Mouse (Mus musculus) gastrocnemius, adult 2 months (tissue): ENCODE results near the gene Bmt2. TPM values are rescaled to one million over a fixed set of nuclear protein-coding genes. Genes with fewer than 3 reads are reported as not detected.
A peak's percentile ranks its signal among the peaks of the same experiment; 100 is the strongest.

Source experiments
- DNase-seq: peaks from one replicate; pipeline ENCODE4 v3.0.0; 2022
- H3K27ac ChIP-seq: fragments of 200-600 bp; 2 replicates; pipeline ENCODE4 v1.8.1; 2022; ENCODE audit warnings: mild to moderate bottlenecking
- H3K4me3 ChIP-seq: fragments of 200-600 bp; 2 replicates; pipeline ENCODE4 v1.8.1; 2022; ENCODE audit warnings: mild to moderate bottlenecking, moderate library complexity
- CTCF ChIP-seq: fragments of 200-600 bp; IDR thresholded peaks from 2 replicates; pipeline ENCODE4 v1.8.1; 2022; ENCODE audit warnings: antibody characterized with exemption, mild to moderate bottlenecking, moderate library complexity
- intact Hi-C: fragments of 180-260 bp; cut with DNase I; formaldehyde crosslinking; loops from one replicate; pipeline ENCODE4 v1.15.1; 2025
- total RNA-seq, 2 experiments: library from RNA; stranded (reverse); gene quantifications; 2 replicates each; pipeline ENCODE4 v1.2.3; 2021

Gene Bmt2
- total RNA-seq, 2 experiments from 2014 or later: 9.0 to 11.1 TPM

DNA sequence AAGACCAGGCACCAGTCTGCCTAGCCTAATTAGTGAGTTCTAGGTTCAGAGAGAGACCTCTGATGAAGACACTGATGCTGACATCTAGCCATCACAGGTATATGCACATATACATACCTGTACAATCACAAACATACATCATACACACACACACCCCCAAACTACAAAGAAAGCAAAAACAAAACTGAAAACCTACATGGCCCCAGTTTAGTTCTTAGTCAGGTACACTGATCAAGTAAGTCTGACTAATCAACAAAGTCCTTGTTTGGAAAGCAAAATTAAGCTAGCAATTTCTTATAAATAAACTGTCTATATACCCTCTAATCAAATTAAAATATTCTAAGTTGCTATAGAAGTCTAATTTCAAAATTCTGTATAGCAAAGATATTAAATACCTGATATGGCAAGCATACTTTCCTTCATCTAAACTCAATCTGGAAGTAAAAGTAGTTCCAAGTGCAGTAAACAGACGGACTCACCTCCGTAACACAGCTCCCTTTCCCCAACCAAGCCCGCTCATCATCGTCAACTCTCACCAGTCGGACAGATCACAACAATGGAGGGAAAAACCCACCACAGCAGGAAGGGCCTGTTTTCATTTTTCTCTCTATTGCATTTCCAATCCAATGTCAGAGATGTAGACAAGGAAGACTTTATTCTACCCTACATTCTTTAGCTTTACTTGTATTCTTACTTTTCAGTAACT is 3.0 kb downstream of the Bmt2 start:
- no peak overlapping the region for H3K4me3 ChIP-seq
- no peak for TF ChIP-seq CTCF
- DNase-seq: no peak
- no peak overlapping the region for H3K27ac ChIP-seq
- intact Hi-C loops: loop anchor here (5.0 kb wide), 1 partner anchor 198 kb away; the partner anchor contains the start of gene 2610001J05Rik

DNA sequence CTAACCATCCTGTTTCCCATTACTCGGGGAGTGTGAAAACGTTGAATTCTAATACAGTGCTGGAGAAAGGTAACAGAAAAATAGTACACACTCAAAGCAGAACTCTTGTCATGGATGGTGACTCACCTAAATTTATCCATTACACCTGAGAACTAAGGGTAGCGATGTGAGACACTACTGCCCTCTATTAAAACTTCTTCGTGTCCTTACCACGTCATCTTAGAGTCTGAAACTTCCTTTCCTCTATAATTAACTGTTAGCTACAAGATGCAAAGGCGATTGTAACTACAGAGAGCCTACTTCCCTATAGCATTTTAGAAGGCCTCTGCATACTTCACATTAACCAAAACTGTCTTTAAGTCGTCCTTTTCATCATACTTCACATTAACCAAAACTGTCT is 12.1 kb downstream of the Bmt2 start:
- Histone ChIP-seq H3K4me3 (no peak overlapping the region), H3K27ac (no peak overlapping the region)
- DNase-seq: no peak
- no peak for TF ChIP-seq CTCF
- intact Hi-C loops: no loop called here

DNA sequence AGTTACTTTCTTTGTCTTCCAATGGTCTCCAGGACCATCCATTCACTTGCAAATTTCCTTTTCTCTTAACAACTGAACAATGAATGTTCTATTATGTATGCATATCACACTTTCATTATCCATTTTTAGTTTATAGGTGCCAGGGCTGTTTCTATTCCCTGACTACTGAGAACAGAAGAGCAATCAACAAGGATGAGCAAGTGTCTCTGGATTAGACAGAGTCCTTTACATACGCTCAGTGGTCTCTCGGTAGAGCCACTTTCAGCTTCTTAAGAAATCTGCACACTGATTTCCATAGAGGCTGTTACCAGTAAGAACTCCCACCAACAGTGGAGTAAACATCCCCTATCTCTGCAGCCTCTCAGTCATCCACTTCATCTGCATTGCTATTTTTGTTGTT is 19.8 kb downstream of the Bmt2 start:
- intact Hi-C loops: no loop called here

DNA sequence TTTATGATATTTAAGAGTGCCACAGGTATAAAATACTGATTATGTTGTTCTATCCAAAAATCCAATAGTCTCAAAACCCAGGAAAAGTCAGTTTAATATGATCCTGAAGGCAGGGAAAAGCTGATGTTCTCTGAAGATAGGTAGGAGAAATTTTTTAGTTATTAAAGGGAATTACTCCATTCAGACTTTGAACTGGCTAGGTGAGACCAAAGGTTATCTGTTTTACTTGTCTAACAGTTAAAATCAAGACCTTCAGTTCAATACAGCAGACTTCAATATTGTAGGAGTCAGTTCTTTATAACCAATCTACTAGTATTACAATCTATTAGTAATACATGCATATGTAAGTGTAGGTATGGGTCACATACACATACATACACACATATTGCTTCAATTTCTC is 23.7 kb downstream of the Bmt2 start:
- intact Hi-C loops: no loop called here
- no peak overlapping the region for H3K27ac ChIP-seq
- DNase-seq: no peak
- TF ChIP-seq CTCF: no peak
- H3K4me3 ChIP-seq: no peak overlapping the region

More for the DNA sequence above, 19.8 kb downstream of the Bmt2 start:
- no peak overlapping the region for H3K4me3 ChIP-seq
- no peak for DNase-seq
- TF ChIP-seq CTCF: no peak
- H3K27ac ChIP-seq: no peak overlapping the region

DNA sequence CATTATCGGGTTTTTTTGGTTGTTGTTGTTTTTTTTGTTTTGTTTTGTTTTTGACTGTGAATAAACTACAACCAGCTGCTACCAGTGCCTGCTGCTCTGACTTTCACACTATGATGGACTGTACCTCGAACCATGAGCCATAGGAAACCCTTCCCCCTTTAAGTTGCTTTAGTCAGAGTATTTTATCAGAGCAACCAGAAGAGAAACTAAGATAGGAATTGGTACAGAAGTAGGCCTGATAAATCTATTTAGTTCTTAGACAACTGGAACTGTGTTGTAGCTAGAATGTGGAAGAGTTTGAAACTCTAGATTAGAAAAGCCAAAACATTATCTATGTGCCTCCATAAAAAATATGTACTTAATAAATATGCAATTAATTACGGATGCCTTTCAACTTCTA is 25.5 kb downstream of the Bmt2 start:
- intact Hi-C loops: no loop called here
- no peak for DNase-seq
- no peak overlapping the region for H3K27ac ChIP-seq
- H3K4me3 ChIP-seq: no peak overlapping the region
- TF ChIP-seq CTCF: no peak

DNA sequence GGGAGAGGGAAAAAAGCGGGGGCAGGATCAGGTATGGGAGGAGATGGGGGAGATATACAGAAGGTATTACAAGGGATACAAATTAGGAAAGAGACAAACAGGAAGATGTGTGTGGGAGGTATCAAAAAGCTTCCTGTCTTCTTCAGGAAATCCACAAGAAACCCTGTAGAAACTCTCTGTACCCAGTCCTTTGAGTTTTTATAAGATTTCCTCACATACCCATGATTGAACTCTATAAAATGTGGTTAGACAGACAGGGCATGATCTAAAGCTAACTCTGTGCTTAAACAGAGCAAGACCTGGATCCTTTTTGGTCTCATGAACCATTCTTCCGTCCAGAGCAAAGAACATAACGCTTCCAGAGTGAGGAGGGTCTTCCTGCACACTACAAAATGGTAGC is 26.9 kb downstream of the Bmt2 start:
- DNase-seq: no peak
- Histone ChIP-seq H3K4me3 (no peak overlapping the region), H3K27ac (no peak overlapping the region)
- no peak for TF ChIP-seq CTCF
- intact Hi-C loops: no loop called here

DNA sequence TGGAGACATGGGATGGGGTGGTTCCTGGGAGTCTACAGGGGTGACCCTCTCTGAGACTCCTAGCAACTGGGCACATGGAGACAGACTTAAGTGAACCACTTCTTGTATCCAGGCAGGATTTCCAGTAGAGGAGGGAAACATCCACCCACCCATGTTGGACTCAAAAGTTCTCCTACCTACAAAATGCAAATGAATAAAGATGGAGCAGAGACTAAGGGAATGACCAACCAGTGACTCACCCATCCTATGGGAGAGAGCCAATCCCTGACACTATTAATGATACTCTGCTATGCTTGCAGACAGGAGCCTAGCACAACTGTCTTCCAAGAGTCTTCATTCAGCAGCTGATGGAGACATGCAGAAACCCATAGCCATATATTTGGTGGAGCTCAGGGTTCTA is 29.5 kb downstream of the Bmt2 start:
- H3K27ac ChIP-seq: no peak overlapping the region
- H3K4me3 ChIP-seq: no peak overlapping the region
- no peak for DNase-seq
- no peak for TF ChIP-seq CTCF
- intact Hi-C loops: no loop called here

DNA sequence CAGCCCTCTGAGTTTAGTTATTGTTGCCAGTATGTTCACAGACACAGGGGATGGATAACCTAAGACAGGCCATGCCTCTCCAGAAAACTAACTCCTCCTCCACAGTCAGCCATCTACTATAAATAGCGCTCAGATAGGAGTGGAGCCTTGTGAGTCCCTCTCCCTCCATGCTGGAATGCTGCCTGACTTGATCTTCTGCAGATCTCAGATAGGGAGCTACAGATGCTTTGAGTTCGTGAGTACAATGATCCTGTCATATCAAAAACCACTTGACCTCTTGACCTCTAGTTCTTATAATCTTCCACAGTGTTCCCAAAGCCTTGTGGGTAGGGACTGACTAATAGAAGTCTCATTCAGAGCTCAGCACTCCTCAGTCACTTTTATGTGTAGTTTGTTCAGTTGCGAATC is 41.2 kb downstream of the Bmt2 start:
- DNase-seq: peak; percentile 16
- Histone ChIP-seq H3K27ac (no peak overlapping the region; the same call in 1 of the 2 replicates), H3K4me3 (no peak overlapping the region)
- intact Hi-C loops: no loop called here
- TF ChIP-seq CTCF: no peak

DNA sequence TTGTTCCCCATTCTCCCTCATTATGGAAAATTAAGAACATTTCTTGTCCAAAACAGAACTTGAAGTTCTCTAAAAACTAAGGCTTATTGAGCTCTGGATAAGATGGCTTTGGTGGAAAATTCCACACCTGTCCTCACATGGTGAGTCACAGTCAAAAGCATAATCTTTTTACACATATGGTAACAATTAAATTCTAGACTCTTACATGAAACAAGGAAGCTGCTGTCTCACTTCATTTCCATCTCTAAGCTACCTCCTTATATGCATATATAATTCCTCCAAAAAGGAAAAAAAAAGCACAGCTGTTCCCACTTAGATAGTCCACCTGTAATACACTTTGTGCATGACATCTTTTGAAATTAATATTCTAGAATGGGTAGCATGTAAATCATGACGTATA is 45.2 kb downstream of the Bmt2 start:
- no peak for TF ChIP-seq CTCF
- H3K27ac ChIP-seq: no peak overlapping the region
- intact Hi-C loops: no loop called here

DNA sequence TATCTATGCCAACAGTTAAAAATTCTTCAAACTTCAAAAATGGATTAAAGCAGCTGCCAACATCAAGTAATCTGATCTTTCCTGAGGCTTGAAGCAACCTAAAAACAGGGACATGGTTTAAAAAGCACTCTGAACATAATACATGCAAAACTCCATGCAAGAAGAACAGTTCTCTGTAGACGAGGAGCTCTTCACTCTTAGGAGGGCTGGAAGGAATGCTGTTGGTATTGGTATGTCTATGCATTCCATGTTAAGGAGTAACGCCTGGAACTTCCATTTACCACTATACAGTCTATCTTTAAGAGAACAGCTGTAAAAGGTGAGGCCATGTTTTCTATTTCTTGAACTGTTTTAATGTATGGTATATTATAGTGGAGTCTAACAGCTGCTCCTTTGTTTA is 47.2 kb downstream of the Bmt2 start:
- intact Hi-C loops: no loop called here
- no peak overlapping the region for H3K27ac ChIP-seq
- DNase-seq: no peak
- H3K4me3 ChIP-seq: no peak overlapping the region
- TF ChIP-seq CTCF: no peak

More for the DNA sequence above, 45.2 kb downstream of the Bmt2 start:
- no peak overlapping the region for H3K4me3 ChIP-seq
- DNase-seq: no peak

DNA sequence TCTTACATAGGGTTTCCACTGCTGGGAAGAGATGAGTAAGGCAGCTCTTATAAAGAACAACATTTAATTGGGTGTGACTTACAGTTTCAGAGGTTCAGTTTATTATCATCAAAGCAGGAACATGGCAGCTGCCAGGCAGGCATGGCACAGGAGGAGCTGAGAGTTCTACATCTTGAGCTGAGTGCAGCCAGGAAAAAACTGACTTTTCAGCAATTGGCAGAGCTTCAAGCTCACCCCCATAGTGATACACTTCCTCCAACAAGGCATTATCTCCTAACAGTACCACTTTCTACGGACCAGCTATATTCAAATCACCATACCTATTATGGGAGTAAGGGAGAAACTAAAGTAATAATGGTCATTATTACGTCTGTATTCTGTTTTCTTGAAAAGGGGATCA is 58.1 kb downstream of the Bmt2 start:
- no peak for TF ChIP-seq CTCF
- DNase-seq: no peak
- Histone ChIP-seq H3K4me3 (no peak overlapping the region), H3K27ac (no peak overlapping the region)
- intact Hi-C loops: no loop called here

DNA sequence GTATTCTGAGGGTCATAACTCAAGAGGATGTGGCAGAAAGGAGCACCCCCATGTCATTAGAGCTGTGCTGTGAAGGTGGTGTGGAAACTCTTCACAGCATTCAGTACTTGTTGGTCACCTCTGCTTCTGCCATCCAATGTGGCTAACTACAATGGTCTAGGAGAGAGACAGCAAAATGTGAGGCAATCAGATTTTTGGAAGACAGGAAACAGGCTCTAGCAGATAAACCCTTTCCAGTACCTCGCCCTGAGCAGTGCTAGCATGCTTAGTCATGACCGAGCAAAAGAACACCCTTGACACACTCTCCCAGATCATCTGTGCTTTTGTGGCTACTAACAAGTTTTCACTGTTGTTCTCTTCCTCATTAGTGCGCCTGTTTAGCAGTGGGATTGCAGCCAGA is 60.7 kb downstream of the Bmt2 start:
- Histone ChIP-seq H3K27ac (no peak overlapping the region), H3K4me3 (no peak overlapping the region)
- TF ChIP-seq CTCF: no peak
- intact Hi-C loops: no loop called here
- DNase-seq: no peak

DNA sequence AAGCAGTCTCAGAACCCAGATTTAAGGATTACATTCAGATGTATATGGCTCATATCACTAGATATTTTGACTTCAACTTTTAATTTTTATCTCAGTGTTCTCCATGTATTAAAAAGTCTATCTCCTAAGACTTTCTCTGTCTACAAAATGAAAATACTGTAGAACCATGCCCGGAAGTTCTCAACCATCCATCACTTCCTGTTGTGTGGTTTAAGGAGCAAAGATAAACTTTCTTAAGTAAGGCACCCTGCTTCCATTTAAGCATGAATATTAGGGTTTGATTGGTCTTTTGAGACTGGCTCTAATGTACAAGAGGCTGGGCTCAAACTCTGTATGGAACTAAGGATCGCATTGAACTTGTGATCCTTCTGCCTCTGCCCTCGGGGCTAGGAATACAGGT is 63.2 kb downstream of the Bmt2 start:
- no peak for DNase-seq
- intact Hi-C loops: no loop called here
- no peak overlapping the region for H3K4me3 ChIP-seq
- no peak for TF ChIP-seq CTCF
- no peak overlapping the region for H3K27ac ChIP-seq

DNA sequence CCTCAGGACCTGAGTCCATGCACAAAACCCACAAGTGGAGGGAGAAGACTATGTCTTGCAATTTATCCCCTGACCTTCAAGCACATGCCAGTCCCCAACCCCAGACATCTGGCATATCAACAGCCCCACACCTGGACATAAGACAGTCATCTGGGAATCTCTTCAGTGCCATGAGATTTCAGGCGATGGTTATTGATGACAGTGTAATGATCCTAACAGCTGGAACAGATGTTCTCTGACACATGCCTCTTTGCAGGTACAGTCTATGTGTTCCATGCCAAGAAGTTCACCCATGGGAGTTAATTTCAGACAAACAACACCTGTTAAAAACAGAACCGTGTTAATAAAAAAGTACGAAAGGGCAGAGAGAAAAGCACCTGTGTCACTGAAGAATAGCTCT is 64.1 kb downstream of the Bmt2 start:
- Histone ChIP-seq H3K4me3 (no peak overlapping the region), H3K27ac (no peak overlapping the region)
- no peak for TF ChIP-seq CTCF
- no peak for DNase-seq
- intact Hi-C loops: no loop called here
